Mouse (Mus musculus) heart, postnatal 25 days (tissue): Measurements from ENCODE around the gene Pla2g3. TPM values are rescaled to one million over a fixed set of nuclear protein-coding genes. Genes with fewer than 3 reads are reported as not detected.
A peak's percentile ranks its signal among the peaks of the same experiment; 100 is the strongest.

Source experiments
- DNase-seq: peaks from one replicate; pipeline ENCODE4 v3.0.0; 2022; ENCODE audit warnings: low spot score
- intact Hi-C: fragments of 180-260 bp; cut with DNase I; formaldehyde crosslinking; loops from one replicate; pipeline ENCODE4 v1.15.1; 2025
- total RNA-seq, 2 experiments: library from RNA; stranded (reverse); gene quantifications; 2 replicates each; pipeline ENCODE4 v1.2.3; 2021

Pla2g3 gene
- total RNA-seq, 2 experiments from 2014 or later: not detected

DNA sequence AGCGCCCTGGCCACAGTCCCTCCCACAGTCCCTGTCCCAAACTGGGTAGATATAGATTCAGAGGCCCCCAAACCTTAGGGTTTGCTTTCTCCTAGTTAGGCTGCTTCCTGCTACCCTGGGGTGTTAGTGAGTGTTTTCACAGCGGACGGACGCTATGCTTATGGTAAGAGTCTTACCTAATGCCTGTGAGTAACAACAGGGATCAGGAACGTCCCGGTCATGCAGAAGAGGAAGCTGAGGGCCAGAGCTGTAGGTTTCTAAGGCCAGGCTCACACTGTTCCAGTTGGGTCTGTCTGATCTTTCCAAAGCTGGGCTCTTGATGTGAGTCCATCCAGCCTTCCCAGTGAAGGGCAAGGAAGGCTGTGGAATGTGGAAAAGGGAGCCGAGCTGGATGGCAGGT is 1.7 kb upstream of the Pla2g3 start:
- intact Hi-C loops: no loop called here
- no peak for DNase-seq

DNA sequence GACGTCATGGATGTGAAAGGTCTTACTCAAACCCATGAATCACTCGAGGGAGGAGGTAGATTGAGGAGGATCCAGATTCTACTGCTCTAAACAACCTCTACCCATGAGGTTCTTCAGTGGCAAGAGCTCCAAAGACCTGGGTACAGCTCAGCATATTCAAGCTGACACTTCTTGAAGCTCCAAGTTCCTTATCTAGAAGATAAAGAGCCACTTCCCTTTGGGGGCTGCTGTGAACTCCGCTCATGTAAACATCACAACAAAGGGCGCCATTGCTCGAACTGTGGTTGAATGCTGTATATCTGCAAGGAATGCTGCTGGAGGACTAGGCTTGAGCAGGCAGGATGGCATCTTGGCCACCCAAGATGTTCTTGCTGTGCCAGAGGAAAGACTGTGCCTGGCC is 952 bp downstream of the Pla2g3 start:
- intact Hi-C loops: no loop called here

DNA sequence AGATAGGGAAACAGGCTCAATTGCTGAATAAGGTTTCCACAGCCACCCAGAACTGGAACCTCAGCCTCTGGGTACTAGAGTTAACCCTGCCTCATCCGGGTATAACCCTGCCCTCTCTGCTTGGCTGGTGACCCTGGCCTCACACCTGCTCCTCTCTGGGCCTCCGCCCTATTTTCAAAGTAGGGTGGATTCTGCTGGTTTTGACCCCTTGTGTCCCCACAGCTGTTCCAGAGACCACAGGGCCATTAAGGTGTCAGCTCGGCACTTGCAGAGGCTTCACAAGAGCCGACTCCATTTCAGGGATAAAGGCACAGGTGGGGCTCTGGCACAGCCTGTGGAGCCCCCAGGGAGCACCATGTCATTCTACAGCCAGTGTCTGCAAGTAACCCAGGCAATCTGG is 4.7 kb downstream of the Pla2g3 start:
- intact Hi-C loops: no loop called here
- no peak for DNase-seq

More for the DNA sequence above, 952 bp downstream of the Pla2g3 start:
- no peak for DNase-seq

DNA sequence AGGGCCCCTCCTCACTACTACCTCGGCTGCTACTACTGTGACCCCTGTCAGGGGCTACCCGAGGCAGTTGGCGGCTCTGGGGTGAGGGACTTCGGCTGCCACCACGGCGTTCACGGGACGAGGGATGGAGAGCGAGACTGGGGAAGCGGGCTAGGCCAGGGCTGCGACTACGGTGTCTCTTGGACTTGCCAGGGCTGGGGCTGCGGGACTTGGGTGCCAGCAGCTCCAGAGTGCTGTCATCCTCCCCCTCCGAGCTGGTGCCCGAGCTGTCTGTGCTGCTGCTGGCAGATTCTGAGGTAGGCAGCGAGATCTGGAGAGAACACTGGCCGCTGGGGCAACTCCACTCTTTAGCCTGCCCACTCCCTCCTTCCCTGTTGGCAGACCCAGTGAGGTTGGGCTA is 6.8 kb downstream of the Pla2g3 start:
- DNase-seq: no peak

DNA sequence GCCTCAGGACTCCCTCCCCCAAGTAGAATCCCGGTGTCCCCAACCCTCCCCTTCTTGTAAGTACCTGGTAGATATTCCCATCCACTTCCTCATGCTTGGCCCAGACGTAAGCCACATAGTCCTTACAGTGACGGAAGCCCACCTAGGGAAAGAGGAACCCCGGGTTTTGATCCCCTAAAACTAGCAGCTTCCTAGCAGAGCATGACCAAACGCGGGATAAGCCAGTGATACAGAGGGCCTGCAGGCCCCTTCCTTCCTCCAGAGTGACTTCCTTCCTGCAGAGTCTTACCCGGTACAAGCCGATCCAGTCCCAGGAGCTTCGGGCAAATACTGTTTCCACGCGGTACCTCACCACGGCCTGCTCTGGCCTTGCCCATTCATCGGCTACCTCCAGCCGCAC is 7.4 kb downstream of the Pla2g3 start:
- no peak for DNase-seq
- intact Hi-C loops: no loop called here

More for the DNA sequence above, 6.8 kb downstream of the Pla2g3 start:
- intact Hi-C loops: no loop called here

DNA sequence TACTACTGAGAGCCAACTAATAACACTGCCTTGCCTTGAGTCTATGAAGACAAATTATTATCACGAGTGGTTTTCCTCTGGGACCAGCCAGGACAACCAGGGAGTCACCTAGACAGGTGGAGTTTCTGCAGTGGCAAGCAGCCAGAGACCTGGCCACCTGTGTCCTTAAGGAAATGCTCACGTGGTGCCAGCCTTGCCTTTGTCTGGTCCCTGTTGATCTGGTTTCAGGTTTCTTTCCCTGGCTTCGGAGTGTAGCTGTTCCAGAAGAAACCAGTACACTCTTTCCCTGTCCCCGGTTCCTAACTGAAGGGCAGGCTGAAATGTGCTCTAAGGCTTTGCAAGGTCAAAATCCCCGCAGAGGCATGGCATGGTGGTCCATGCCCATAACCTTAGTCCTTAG is 8.7 kb downstream of the Pla2g3 start:
- DNase-seq: no peak
- intact Hi-C loops: no loop called here

DNA sequence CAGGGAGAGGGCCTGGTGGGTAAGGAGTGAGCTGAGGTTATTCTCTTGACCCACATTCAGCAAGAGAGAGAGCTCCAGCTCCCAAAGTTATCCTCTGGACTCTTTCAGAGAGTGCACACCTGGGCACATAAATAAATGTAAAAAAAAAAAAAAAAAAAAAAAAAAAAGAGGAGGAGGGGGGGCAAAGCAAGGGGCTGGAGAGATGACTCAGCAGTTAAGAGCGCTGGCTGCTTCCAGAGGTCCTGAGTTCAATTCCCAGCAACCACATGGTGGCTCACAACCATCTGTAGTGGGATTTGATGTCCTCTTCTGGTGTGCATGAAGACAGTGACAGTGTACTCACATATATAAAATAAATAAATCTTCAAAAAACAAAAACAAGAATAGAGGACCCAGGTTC is 9.2 kb downstream of the Pla2g3 start:
- DNase-seq: no peak
- intact Hi-C loops: no loop called here

DNA sequence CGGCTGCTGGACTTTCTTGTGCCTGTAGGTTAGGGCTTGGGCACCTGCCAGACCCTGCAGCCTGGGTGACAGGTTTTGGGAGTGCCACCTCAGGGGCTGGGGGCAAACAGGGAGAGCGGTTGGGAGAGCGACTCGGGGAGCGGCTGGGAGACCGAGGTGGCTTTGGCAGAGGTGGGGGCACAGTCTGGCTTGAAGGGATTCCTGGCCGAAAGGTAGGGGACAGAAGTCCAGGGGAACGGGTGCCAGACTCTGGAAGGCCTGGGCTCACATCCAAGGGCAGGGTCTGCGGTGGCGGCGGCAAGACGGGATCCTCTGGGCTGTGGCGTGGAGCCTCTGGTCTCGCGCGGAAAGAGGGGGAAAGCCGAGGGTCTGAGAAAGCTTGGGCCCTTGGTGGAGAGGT is 14.0 kb downstream of the Pla2g3 start:
- intact Hi-C loops: no loop called here
- DNase-seq: no peak

DNA sequence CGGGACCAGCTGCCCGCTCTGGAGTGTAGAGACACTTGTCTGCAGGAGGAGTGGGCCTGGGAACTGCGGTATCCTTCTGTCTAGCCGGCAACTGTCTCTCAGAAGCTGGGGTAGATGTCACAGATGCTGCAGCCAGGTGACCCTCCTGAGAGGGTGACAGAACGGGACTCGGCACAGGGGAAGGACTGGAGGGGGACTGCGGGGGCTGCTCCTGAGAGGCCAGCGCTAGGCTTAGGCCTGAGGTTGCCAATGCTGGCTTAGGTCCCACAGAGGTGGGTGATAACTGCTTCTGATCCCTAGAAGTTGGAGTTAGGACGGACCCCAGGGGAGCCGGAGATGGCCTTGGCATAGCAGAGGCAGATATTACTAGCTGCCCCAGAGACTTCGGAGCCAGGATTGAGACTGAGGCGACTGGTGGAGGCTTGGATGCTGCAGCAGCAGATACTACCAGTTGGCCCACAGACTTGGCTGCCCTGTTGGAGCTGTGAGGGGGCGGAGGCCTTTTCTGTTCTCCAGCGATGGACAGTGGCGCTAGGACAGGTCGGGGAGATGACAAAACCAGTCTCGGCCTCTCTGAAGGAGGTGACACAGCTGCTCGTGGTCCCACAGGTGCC is 14.5 kb downstream of the Pla2g3 start:
- intact Hi-C loops: no loop called here
- DNase-seq: no peak

DNA sequence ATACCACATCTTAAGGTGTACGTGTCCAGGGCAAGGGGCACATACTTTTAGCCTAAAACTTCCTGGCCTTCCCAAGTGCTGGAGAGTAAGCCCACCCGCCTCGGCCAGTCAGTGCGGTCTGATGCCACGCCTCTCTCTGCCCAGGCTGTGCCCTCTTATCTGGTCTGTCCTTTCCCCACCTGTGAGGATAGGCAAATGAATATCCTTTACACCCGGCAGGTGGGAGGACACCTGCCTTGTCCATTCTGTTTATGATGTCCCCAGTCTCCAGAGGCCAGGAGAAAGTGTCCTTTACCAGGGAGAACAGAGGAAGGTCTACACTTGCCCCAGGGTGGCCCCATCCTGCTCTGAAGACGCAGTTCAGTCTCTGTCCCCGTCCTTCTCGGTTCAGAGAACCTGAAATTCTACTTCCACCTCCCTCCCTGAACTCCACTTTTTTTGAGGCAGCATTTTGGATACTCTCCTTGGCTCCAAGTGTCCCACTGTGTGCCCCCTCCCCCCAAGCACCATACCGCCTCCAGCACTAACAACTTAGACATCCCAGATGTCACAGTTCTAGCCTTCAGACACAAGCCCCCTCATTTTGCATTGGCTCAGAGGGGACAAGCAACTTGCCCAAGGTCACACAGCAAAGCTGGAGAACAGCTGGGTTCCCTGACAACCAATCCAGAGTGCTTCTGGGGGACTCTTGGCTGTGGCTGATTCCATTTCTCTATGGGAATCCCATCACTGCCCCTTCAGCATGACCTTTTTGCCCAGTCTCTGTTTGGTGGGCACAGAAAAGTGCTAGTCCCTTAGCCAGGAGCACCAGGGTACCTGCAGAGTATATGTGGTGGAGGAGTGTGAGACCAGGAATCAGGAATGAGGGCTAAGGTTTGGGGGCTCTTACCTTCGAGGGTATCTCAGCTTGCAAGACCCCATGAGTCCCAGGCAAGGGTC is 15.9 kb downstream of the Pla2g3 start:
- intact Hi-C loops: no loop called here
- no peak for DNase-seq

DNA sequence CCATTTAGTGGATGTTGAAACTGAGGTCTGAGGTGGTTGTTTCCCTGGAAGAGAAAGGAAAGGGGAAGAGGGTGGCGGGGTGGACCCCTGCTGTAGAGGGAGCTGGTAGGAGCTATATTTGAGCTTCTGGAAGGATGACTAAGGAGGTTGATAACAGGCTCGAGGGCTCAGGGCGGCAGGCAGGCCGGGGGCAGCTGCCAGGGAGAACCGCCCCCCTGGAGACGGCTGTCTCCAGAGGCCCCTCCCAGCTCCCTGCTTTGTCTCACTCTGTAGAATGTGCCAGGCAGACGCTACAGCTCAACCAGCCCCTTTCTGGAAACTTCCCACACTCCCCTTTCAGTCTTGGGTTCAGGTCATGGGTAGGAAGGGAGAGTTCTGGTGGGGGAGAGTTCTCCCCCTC is 20.1 kb downstream of the Pla2g3 start:
- intact Hi-C loops: no loop called here
- no peak for DNase-seq

DNA sequence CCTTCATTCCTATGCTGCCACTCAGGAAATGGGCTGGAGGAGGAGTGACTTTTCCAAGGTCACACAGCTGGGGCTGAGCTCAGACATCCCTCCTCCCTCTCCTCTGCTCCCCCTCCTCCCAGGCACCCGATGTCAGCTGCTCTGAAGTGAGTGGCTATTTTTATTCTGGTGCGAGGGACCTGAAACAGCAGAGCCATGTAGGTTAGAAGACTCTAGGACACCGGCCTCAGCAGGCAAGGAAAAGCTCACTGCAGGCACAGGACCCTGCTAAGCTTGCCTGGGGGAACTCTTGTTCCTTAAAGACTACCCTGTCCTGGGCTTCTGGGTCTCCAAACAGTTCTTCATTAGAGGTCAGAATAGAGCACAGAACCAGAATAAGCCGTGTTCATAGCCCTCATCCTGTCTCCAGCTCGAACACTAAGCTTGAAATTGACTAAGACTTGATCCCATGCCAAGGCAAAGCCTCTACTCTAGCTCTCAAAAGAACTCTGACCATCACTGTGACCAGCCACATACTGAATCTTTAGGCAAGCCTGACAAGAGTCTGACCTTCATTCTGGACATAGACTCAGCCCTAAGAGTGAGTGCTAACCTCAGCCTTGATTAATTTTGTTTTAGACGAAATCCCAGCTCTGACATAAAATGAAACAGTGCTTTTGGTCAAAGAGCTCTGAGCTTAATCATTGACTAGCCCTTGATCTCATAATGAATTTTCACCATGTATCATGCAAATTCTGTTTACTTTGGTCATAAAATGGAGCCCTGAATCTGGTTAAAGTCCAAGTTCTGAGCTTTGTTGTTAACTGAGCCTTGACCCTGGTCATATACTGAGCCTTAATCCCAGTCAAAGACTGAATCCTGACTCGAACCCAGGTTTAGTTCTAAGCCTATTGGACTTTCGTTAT is 21.3 kb downstream of the Pla2g3 start:
- intact Hi-C loops: no loop called here
- no peak for DNase-seq

DNA sequence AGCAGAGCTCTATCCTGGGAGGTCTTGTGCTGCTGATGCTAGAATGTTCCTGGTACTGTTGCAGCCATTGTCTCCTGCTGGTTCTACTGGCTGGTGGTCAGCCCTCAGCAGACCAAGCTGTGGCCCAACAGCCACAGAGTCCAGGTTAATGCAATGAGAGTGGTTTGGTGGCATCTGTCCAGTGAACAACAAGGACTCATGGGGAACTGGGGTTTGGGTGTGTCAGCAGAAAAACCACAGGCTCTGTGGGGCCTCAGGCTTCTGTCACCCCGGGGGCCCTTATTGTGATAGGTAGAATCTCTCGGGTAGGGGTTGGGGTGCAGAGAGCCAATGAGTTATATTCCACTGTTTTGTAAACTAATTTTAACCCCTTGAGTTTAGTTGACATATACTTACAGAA is 22.2 kb downstream of the Pla2g3 start:
- intact Hi-C loops: no loop called here
- no peak for DNase-seq

DNA sequence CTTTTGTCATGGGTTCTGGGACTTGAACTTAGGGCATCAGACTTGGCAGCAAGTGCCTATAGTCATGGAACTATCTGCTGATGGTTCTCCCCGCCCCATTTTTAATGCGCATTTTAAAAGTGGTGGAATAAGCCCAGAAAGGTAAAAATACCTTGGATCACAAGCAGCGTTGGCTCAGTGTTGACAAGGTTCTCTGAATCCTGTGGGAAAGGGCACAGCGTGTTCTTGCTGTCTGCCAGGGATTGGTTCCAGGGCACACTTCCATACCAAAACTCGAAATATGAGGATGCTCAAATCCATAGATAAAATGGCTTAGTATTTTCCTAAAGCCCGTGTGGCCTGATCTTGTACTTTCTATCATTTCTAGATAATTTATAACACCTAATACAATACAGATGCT is 25.2 kb downstream of the Pla2g3 start:
- intact Hi-C loops: loop anchor here (2.0 kb wide), 1 partner anchor 126 kb away; no protein-coding TSS in a partner anchor
- DNase-seq: no peak

DNA sequence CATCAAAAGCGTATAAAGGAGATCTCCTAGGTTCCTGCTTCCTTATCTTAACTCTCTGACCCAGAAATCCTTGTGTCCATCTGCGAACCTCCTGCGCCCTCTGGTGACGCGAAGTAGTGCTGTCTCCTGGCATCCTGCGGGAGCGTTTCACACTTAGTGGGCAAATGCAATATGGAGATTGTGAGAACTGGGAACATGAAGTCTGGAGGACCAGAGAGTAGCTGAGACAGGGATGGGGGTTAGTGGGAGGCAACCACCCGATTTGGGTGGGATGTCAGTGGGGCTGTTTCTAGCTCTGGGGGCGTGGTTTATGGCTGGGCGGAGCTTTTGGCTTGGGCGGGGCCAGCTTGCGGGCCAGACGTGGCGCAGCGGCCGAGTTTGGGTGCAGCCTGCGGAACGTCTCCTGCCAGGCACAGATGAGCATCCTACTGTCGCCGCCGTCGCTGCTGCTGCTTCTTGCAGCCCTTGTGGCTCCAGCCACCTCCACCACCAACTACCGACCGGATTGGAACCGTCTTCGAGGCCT is 26.5 kb downstream of the Pla2g3 start, which contains the start of gene Selenom:
Gene Selenom, plus strand, starts transcription at position 156 of the 526 bp plus-strand sequence.
- intact Hi-C loops: loop anchor here (1.0 kb wide), 1 partner anchor 40 kb away; no protein-coding TSS in a partner anchor
- DNase-seq: peak; percentile 87

DNA sequence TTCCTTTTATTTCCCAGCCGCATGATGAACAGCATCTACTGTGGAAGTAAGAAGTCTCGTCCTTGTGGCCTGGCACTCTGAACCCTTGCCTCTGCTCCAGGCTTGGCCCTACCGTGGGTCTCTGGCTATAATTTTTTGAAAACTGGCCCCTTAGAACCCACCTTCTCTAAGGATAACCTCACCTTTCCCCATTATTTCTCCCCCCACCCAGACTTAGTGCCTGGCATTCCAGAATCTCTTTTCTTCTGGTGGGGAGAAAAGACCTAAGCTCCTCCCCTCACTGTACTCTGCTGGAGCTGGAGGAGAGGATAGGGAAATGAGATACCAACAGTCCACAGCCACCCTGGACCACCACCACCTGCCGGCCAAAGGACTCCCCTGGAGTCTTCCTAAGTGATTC is 27.1 kb downstream of the Pla2g3 start:
- intact Hi-C loops: no loop called here
- no peak for DNase-seq

DNA sequence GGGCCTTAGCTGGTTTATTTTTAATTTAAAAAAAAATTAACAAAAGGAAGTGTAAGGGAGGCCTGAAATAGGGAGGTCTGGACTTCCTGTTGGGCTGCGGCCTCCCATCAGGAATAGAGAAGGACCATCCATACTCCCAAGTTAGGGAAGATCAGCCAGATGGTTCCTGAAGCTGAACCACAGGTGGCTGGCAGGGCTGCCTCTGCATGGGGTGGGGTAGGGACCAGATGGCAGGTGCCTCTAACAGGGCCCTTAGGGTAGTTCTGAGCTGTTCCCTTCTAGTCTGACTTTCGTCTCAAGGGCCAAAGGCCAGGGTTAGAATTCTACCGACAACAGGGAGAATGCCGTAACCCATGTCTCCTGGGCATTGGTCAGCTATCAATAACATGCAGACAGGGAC is 27.6 kb downstream of the Pla2g3 start:
- intact Hi-C loops: no loop called here

DNA sequence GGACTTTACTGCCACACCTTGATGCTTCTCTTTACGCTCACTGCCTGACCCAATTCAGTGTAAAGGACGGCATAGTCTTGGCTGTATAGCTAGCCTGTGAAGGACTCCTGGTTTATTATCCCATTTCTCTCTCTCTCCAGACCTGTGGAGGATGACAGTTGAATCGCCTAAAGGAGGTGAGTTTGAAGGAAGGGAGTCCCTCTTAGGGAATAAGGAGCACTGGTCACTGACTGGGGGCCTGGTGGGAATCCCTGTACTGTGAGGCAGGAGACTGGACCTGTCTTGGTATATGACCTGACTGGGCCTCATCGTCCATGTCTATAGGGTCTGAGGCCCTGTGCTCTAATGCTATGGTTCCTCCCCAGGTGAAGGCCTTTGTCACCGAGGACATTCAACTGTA is 28.0 kb downstream of the Pla2g3 start:
- intact Hi-C loops: no loop called here
- DNase-seq: no peak

More for the DNA sequence above, 27.6 kb downstream of the Pla2g3 start:
- DNase-seq: no peak

DNA sequence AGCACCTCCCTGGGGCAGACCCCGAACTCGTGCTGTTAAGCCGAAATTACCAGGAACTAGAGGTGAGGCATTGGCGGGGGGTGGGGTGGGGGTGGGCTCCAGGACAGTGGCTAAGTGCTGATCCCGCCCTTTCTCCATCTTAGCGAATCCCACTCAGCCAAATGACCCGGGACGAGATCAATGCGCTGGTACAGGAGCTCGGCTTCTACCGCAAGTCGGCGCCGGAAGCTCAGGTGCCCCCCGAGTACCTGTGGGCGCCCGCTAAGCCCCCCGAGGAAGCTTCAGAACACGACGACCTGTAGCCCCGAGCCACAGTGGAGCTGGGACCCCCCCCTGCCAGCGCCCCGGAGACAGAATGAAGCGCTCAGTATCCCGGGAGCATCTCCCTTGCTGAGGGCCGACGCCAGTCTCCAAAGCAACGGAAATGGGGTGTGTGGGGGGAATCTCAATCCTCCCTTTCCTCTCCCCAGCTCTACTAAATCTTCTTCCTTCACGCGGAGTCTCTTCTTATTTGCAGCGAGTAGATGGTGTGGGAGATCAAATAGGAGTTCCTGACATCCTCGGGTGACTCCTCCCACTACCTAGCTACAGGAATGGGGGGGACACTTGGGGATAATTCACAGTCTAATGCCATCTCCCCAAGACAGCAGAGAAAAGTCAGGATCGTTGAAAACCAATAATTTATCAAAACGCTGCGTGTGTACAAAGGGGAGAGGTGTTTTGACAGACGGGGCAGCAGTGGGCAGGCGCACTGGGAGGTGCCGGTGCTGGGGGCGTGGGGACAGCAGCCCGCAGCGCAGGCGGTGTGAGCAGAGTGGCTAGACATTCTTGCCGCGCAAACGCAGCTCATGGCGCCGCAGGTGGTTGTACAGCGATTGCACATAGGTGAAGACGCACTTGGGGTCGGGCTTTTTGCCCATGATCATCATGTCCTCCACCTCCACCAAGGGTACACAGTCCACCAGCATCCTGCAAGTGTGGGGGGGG is 29.1 kb downstream of the Pla2g3 start:
- DNase-seq: no peak
- intact Hi-C loops: no loop called here
